Mouse (Mus musculus): ENCODE data around the gene Art3. TPM values are rescaled to one million over a fixed set of nuclear protein-coding genes. Genes with fewer than 3 reads are reported as not detected.

Art3 gene
- polyA plus RNA-seq, 1 experiment from 2014 or later: 4.5 TPM

DNA sequence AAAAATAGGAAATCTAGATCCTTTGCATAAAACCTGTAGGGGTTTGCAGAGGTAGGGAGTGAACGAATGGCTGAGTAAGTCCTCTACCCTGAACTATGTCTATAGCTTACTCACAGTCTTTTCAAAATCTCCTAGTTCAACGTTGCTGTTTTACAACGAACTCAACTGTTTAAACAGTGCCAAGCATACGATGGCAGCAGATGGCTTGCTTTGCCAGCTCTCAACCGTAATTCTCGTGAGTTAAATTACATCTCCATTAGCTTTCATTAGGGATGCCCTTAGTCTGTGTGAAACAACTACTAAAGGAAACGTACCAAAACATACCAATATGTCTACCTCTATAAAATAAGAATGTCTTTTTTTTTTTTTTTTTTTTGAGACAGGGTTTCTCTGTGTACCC is 100.0 kb downstream of the Art3 start:
- 83% methylated on average over 7 of the region's 7 CpGs for WGBS
- Histone ChIP-seq H3K27me3 (no peaks in the 10 kb centered on the region), H3K27ac (no peak overlapping the region), H3K4me2 (no peak overlapping the region), H3K9me3 (peaks cover 4% of the 10 kb centered on the region; the same call in 1 of the 2 replicates), H3K9ac (replicated peaks) (no peak overlapping the region), H3K36me3 (peaks cover 38% of the 10 kb centered on the region), H3K4me1 (replicated peaks) (peaks cover 14% of the 10 kb centered on the region), H3K4me3 (replicated peaks) (no peak overlapping the region)
- no peak for ATAC-seq (ENCODE audit: insufficient number of reproducible peaks, insufficient read depth, low FRiP score, low TSS enrichment, low read depth)

- H3K9me3 ChIP-seq: no peaks in the 10 kb centered on the region
- peak overlapping the region; percentile 84 for H3K4me2 ChIP-seq
- H3K4me3 ChIP-seq (replicated peaks): peak overlapping the region; percentile 96
- H3K27me3 ChIP-seq: no peaks in the 10 kb centered on the region
- H3K9ac ChIP-seq (replicated peaks): peak overlapping the region; percentile 95
- under 1% methylated on average over 12 of the region's 12 CpGs for WGBS
- H3K27ac ChIP-seq: no peak overlapping the region
- no peak for ATAC-seq (ENCODE audit: insufficient number of reproducible peaks, insufficient read depth, low FRiP score, low TSS enrichment, low read depth)
- peaks cover 13% of the 10 kb centered on the region for H3K36me3 ChIP-seq
- H3K4me1 ChIP-seq (replicated peaks): peaks cover 14% of the 10 kb centered on the region
Measured at GRCm38 (mm10) chr5:92434070-92434469, 102.4 kb downstream of the Art3 start.

DNA sequence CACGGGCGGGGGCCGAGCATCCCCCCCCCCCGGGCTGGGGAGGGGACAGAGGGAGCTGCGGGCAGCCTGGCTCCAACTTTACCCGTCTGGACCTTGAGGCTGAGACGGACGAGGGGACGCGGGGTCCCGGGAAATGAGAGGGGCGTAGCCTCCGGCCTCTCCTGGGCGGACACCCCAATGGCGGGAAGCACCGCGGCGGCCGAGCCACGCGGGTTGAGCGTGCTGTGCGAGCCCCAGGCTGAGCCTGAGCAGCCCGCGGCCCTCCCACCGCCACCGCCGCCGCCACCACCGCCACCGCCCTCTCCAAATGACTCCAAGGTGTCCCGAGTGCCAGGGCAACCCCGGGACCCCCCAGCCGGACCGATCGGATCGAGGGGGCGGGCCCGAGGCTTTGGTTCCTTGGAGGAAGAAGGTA is 103.0 kb downstream of the Art3 start:
- Histone ChIP-seq H3K27me3 (no peaks in the 10 kb centered on the region), H3K9me3 (no peaks in the 10 kb centered on the region), H3K27ac (peak overlapping the region; percentile 88), H3K4me3 (replicated peaks) (peak overlapping the region; percentile 96), H3K36me3 (peaks cover 8% of the 10 kb centered on the region; the same call in 1 of the 2 replicates), H3K4me1 (replicated peaks) (peaks cover 14% of the 10 kb centered on the region), H3K4me2 (peak overlapping the region; percentile 84), H3K9ac (replicated peaks) (peak overlapping the region; percentile 95)
- WGBS: 0% methylated on average over 26 of the region's 39 CpGs
- ATAC-seq (ENCODE audit: insufficient number of reproducible peaks, insufficient read depth, low FRiP score, low TSS enrichment, low read depth): peak; percentile 75

DNA sequence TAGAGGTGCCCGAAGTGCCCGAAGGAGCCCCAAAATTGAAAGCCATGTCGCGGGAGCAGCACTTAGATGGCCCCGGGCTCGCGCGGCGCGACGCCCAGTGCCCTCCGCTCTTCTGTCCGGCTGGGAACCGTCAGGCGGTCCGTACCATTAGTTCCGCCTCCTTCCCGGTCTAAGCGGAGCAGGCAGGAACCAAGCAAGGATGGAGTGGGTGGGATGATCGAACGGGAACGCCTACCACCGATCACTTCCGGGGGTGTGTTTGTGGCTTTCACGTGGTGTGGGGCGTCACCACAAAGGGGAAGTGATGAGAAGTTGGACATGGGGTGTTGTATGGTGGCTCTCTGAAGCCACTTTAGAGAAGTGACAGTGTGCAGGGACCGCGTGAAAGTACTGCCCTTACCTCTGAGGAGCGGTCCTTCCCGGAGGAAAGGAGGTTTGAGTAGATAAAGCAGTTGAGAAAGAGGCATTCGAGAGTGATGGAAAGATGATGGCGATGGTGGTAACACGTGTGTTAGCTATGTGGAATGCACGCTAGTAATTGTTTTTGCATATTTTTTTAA is 103.5 kb downstream of the Art3 start, which contains the start of gene Nup54:
TSS of gene Nup54 (minus strand) at position 195 of the 560 bp plus-strand sequence.
- WGBS: 1% methylated on average over 34 of the region's 34 CpGs
- ATAC-seq (ENCODE audit: insufficient number of reproducible peaks, insufficient read depth, low FRiP score, low TSS enrichment, low read depth): peak; percentile 99
- H3K9ac ChIP-seq (replicated peaks): peak within 1 kb of the TSS; percentile 95
- H3K27me3 ChIP-seq: no peaks in the 10 kb centered on the region
- no peaks in the 10 kb centered on the region for H3K9me3 ChIP-seq
- peak within 1 kb of the TSS; percentile 88 for H3K27ac ChIP-seq
- peak within 1 kb of the TSS; percentile 84 for H3K4me2 ChIP-seq
- peak within 1 kb of the TSS; percentile 96 for H3K4me3 ChIP-seq (replicated peaks)
- H3K36me3 ChIP-seq: peaks cover 7% of the 10 kb centered on the region; the same call in 1 of the 2 replicates
- peaks cover 14% of the 10 kb centered on the region for H3K4me1 ChIP-seq (replicated peaks)

GRCm38 (mm10) chr5:92438540-92438939 is 106.9 kb downstream of the Art3 start:
- H3K9ac ChIP-seq (replicated peaks): no peak overlapping the region
- H3K4me1 ChIP-seq (replicated peaks): peaks cover 8% of the 10 kb centered on the region; the same call in 1 of the 2 replicates
- no peaks in the 10 kb centered on the region for H3K9me3 ChIP-seq
- H3K4me2 ChIP-seq: no peak overlapping the region
- no peaks in the 10 kb centered on the region for H3K27me3 ChIP-seq
- no peak overlapping the region for H3K4me3 ChIP-seq (replicated peaks)
- ATAC-seq (ENCODE audit: insufficient number of reproducible peaks, insufficient read depth, low FRiP score, low TSS enrichment, low read depth): no peak
- H3K36me3 ChIP-seq: peaks cover 4% of the 10 kb centered on the region; the same call in 1 of the 2 replicates
- H3K27ac ChIP-seq: no peak overlapping the region
- 82% methylated on average over 8 of the region's 8 CpGs for WGBS

GRCm38 (mm10) chr5:92441494-92441893 is 109.9 kb downstream of the Art3 start:
- no peak overlapping the region for H3K4me2 ChIP-seq
- WGBS: 62% methylated on average over 5 of the region's 5 CpGs
- H3K9me3 ChIP-seq: no peaks in the 10 kb centered on the region
- no peak for ATAC-seq (ENCODE audit: insufficient number of reproducible peaks, insufficient read depth, low FRiP score, low TSS enrichment, low read depth)
- no peaks in the 10 kb centered on the region for H3K4me1 ChIP-seq (replicated peaks)
- peaks cover 31% of the 10 kb centered on the region for H3K36me3 ChIP-seq
- no peak overlapping the region for H3K27ac ChIP-seq
- no peak overlapping the region for H3K4me3 ChIP-seq (replicated peaks)
- no peak overlapping the region for H3K9ac ChIP-seq (replicated peaks)
- no peaks in the 10 kb centered on the region for H3K27me3 ChIP-seq

- H3K9ac ChIP-seq (replicated peaks): no peak overlapping the region
- peaks cover 45% of the 10 kb centered on the region for H3K36me3 ChIP-seq
- no peak overlapping the region for H3K4me2 ChIP-seq
- H3K4me3 ChIP-seq (replicated peaks): no peak overlapping the region
- H3K9me3 ChIP-seq: no peaks in the 10 kb centered on the region
- 89% methylated on average over 7 of the region's 7 CpGs for WGBS
- no peaks in the 10 kb centered on the region for H3K4me1 ChIP-seq (replicated peaks)
- no peak overlapping the region for H3K27ac ChIP-seq
- no peak for ATAC-seq (ENCODE audit: insufficient number of reproducible peaks, insufficient read depth, low FRiP score, low TSS enrichment, low read depth)
- no peaks in the 10 kb centered on the region for H3K27me3 ChIP-seq
Measured at GRCm38 (mm10) chr5:92442914-92443313, 111.3 kb downstream of the Art3 start.

GRCm38 (mm10) chr5:92445016-92445415 is 113.4 kb downstream of the Art3 start:
- no peak for ATAC-seq (ENCODE audit: insufficient number of reproducible peaks, insufficient read depth, low FRiP score, low TSS enrichment, low read depth)
- H3K27ac ChIP-seq: no peak overlapping the region
- no peaks in the 10 kb centered on the region for H3K27me3 ChIP-seq
- no peak overlapping the region for H3K4me3 ChIP-seq (replicated peaks)
- peaks cover 65% of the 10 kb centered on the region for H3K36me3 ChIP-seq
- H3K9ac ChIP-seq (replicated peaks): no peak overlapping the region
- 85% methylated on average over 2 of the region's 2 CpGs for WGBS
- H3K4me1 ChIP-seq (replicated peaks): no peaks in the 10 kb centered on the region
- H3K9me3 ChIP-seq: no peaks in the 10 kb centered on the region
- H3K4me2 ChIP-seq: no peak overlapping the region

DNA sequence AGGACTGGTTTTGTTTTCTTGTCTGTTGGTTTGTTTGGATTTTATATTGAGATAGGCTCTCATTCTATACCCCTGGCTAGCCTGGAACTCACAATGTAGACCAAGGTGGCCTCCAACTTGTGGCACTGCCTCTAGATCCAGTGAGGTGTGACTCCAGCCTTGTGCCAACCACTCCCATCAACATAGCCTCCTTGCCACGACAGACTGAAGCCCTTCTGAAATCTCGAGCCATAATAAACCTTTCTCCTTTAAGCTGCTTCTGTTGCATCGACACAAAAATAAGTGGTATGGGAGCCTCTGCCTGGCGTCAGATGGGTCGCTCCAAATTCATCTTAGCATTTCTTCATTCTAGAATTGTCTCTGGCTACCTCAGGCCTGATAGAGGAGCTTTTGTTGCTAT is 115.1 kb downstream of the Art3 start:
- H3K4me2 ChIP-seq: no peak overlapping the region
- no peaks in the 10 kb centered on the region for H3K4me1 ChIP-seq (replicated peaks)
- WGBS: 93% methylated on average over 5 of the region's 5 CpGs
- H3K9me3 ChIP-seq: no peaks in the 10 kb centered on the region
- H3K36me3 ChIP-seq: peaks cover 77% of the 10 kb centered on the region
- H3K27me3 ChIP-seq: no peaks in the 10 kb centered on the region
- H3K4me3 ChIP-seq (replicated peaks): no peak overlapping the region
- H3K27ac ChIP-seq: no peak overlapping the region
- no peak for ATAC-seq (ENCODE audit: insufficient number of reproducible peaks, insufficient read depth, low FRiP score, low TSS enrichment, low read depth)
- no peak overlapping the region for H3K9ac ChIP-seq (replicated peaks)

GRCm38 (mm10) chr5:92452876-92453275 is 121.2 kb downstream of the Art3 start:
- WGBS: 92% methylated on average over 5 of the region's 5 CpGs
- no peak for ATAC-seq (ENCODE audit: insufficient number of reproducible peaks, insufficient read depth, low FRiP score, low TSS enrichment, low read depth)
- Histone ChIP-seq H3K4me2 (no peak overlapping the region), H3K36me3 (peaks cover 79% of the 10 kb centered on the region), H3K27ac (no peak overlapping the region), H3K4me3 (replicated peaks) (no peak overlapping the region), H3K9me3 (no peaks in the 10 kb centered on the region), H3K27me3 (no peaks in the 10 kb centered on the region), H3K9ac (replicated peaks) (no peak overlapping the region), H3K4me1 (replicated peaks) (no peaks in the 10 kb centered on the region)

GRCm38 (mm10) chr5:92457410-92457809 is 125.8 kb downstream of the Art3 start:
- Histone ChIP-seq H3K36me3 (peaks cover 55% of the 10 kb centered on the region), H3K27ac (no peak overlapping the region), H3K9ac (replicated peaks) (no peak overlapping the region), H3K4me1 (replicated peaks) (no peaks in the 10 kb centered on the region), H3K4me2 (no peak overlapping the region), H3K27me3 (no peaks in the 10 kb centered on the region), H3K4me3 (replicated peaks) (no peak overlapping the region), H3K9me3 (no peaks in the 10 kb centered on the region)
- ATAC-seq (ENCODE audit: insufficient number of reproducible peaks, insufficient read depth, low FRiP score, low TSS enrichment, low read depth): no peak
- WGBS: 81% methylated on average over 2 of the region's 2 CpGs

DNA sequence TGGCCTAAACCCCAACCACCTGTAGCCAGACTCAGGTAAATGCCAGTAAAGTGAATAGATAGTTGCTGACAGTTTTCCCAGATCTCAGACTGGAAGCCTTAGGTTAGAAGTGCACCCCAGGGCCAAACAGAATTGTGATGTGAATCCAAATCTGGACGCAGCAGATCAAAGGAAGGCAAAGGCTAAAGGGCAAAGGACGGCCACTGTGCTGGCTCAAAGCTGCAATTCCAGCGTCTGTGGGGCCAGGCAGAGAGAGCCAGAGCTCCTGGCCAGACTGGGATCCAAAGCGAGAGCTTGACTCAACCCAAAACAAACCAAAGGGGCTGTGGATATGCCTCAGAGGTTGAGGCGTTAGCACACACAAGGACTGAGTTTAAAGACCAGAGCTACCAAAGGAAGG is 127.1 kb downstream of the Art3 start:
- Histone ChIP-seq H3K9me3 (no peaks in the 10 kb centered on the region), H3K27ac (no peak overlapping the region), H3K4me2 (no peak overlapping the region), H3K4me1 (replicated peaks) (no peaks in the 10 kb centered on the region), H3K27me3 (no peaks in the 10 kb centered on the region), H3K4me3 (replicated peaks) (no peak overlapping the region), H3K9ac (replicated peaks) (no peak overlapping the region), H3K36me3 (peaks cover 44% of the 10 kb centered on the region)
- no peak for ATAC-seq (ENCODE audit: insufficient number of reproducible peaks, insufficient read depth, low FRiP score, low TSS enrichment, low read depth)
- 28% methylated on average over 5 of the region's 5 CpGs for WGBS

Data from limb, embryonic 12.5 days (tissue).